Mouse (Mus musculus) kidney, embryonic 14.5 days (tissue): ENCODE data around the gene Dnhd1. TPM values are rescaled to one million over a fixed set of nuclear protein-coding genes. Genes with fewer than 3 reads are reported as not detected.
A peak's percentile ranks its signal among the peaks of the same experiment; 100 is the strongest.

Experiments
- ATAC-seq: fragments of 200-750 bp; cut with Nextera tagmentation; 2 replicates; pipeline ENCODE4 v1.8.0; 2017; ENCODE audit warnings: moderate number of reproducible peaks, mild to moderate bottlenecking, moderate TSS enrichment, moderate library complexity; ENCODE audit not compliant: low FRiP score, low TSS enrichment
- H3K27ac ChIP-seq: fragments of 300-500 bp; sonication (generic); 2 replicates; pipeline ENCODE4 v1.5.1; 2014; ENCODE audit warnings: low read depth, mild to moderate bottlenecking, low read length, moderate library complexity, mixed read lengths
- H3K27me3 ChIP-seq: fragments of 300-500 bp; sonication (generic); 2 replicates; pipeline ENCODE4 v1.6.1; 2014; ENCODE audit warnings: mild to moderate bottlenecking, low read length; ENCODE audit not compliant: control insufficient read depth, insufficient read depth
- H3K36me3 ChIP-seq: fragments of 300-500 bp; sonication (generic); 2 replicates; pipeline ENCODE4 v1.6.1; 2014; ENCODE audit warnings: low read length, mixed read lengths; ENCODE audit not compliant: control insufficient read depth, insufficient read depth
- H3K4me1 ChIP-seq: fragments of 300-500 bp; sonication (generic); 2 replicates; pipeline ENCODE4 v1.6.1; 2014; ENCODE audit warnings: low read length, mixed read lengths; ENCODE audit not compliant: control insufficient read depth, insufficient read depth
- H3K4me2 ChIP-seq: fragments of 300-500 bp; sonication (generic); replicated peaks from 2 replicates; pipeline ENCODE4 v1.6.1; 2014; ENCODE audit warnings: low read depth, mild to moderate bottlenecking, low read length
- H3K4me3 ChIP-seq: fragments of 300-500 bp; sonication (generic); 2 replicates; pipeline ENCODE4 v1.5.1; 2014; ENCODE audit warnings: mild to moderate bottlenecking, low read length
- H3K9ac ChIP-seq: fragments of 300-500 bp; sonication (generic); 2 replicates; pipeline ENCODE4 v1.6.1; 2014; ENCODE audit warnings: low read depth, mild to moderate bottlenecking, low read length, moderate library complexity
- H3K9me3 ChIP-seq: fragments of 300-500 bp; sonication (generic); 2 replicates; pipeline ENCODE4 v1.6.1; 2016; ENCODE audit warnings: low read length; ENCODE audit not compliant: control insufficient read depth
- WGBS: fragments of 180-500 bp; shearing (Covaris S2); extraction: QIAGEN DNeasy Blood & Tissue Kit; methylation state at CpG from one replicate; pipeline ENCODE4 v1.1.7; 2014; 5-methylcytosine and 5-hydroxymethylcytosine counted together
- polyA plus RNA-seq: library from polyadenylated mRNA; unstranded; fragments of >200 nt; fragmentation: Nextera tagmentation; extraction: Ambion mirVana; gene quantifications from 2 replicates; pipeline ENCODE4 v1.2.1, GENCODE M21; 2014

The Dnhd1 gene
- polyA plus RNA-seq, 1 experiment from 2014 or later: 1.3 TPM

GRCm38 (mm10) chr7:105621053-105621452, 29.6 kb upstream of the Dnhd1 start:
- H3K27ac ChIP-seq: no peak overlapping the region

DNA sequence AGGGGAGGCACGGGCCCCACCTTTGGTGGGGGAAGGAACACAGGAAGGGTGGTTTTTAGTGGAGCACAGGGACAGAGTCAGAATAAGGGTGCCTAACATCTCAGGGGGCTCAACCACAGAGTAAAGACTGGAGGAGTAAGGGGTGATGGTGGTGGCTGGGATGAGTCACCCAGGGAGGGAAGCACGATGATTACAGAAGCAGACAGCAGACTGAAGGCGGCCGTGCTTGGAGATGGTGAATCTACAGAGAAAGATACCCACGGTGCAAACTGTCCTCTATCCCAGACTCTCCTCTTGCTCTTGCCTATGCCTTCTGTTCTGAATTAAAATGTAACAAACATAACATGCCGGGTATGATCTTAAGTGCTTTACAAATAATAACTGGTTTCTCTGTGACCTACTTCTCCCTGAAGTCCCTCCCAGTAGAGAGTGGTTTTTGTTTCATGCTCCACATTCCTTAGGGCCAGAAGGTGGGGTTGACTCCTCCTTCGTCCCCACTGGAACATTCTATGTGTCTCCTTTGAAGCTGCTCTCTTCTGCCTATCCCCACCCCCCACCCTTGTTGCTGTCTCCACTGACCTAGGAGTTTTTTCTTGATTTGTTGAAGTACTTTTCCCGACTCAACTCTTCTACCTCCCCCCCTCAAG, 28.9 kb upstream of the Dnhd1 start:
- Histone ChIP-seq H3K27me3 (no peaks in the 10 kb centered on the region), H3K4me1 (no peaks in the 10 kb centered on the region), H3K9me3 (no peaks in the 10 kb centered on the region), H3K27ac (no peak overlapping the region), H3K9ac (no peak overlapping the region), H3K4me3 (no peak overlapping the region), H3K36me3 (peaks cover 49% of the 10 kb centered on the region), H3K4me2 (no peak overlapping the region)
- 80% methylated on average over 8 of the region's 8 CpGs for WGBS
- no peak for ATAC-seq

More at GRCm38 (mm10) chr7:105621053-105621452, 29.6 kb upstream of the Dnhd1 start:
- no peak for ATAC-seq
- peaks cover 56% of the 10 kb centered on the region for H3K36me3 ChIP-seq
- no peaks in the 10 kb centered on the region for H3K27me3 ChIP-seq
- WGBS: 77% methylated on average over 4 of the region's 4 CpGs
- no peak overlapping the region for H3K4me2 ChIP-seq
- no peak overlapping the region for H3K4me3 ChIP-seq
- no peak overlapping the region for H3K9ac ChIP-seq
- no peaks in the 10 kb centered on the region for H3K4me1 ChIP-seq
- no peaks in the 10 kb centered on the region for H3K9me3 ChIP-seq

DNA sequence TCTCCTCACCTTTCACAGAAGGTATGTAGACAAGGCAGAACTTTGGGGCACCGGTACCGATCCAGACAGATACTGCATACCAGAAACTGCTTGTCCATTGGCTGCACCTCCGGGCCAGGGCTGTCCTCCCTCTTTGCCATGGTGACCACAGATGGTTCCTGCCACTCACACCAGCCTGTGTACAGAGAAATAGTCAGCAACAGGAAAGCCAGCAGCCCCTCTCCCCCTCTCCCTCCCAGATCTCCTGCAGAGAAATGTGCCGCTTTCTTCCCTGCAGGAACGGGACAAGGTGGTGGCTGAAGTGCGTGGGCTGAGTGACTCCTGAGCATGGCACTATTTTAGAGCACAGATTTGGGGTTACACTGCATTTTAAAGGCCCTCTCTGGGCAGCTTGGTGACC, 25.2 kb upstream of the Dnhd1 start:
- H3K4me2 ChIP-seq: no peak overlapping the region
- H3K36me3 ChIP-seq: peaks cover 25% of the 10 kb centered on the region

GRCm38 (mm10) chr7:105628633-105629032, 22.0 kb upstream of the Dnhd1 start:
- WGBS: 26% methylated on average over 3 of the region's 3 CpGs
- no peak overlapping the region for H3K4me2 ChIP-seq
- no peak overlapping the region for H3K9ac ChIP-seq
- H3K36me3 ChIP-seq: peaks cover 14% of the 10 kb centered on the region
- no peak for ATAC-seq
- H3K4me3 ChIP-seq: no peak overlapping the region
- H3K9me3 ChIP-seq: no peaks in the 10 kb centered on the region
- H3K27ac ChIP-seq: peak overlapping the region; percentile 38; the same call in 1 of the 2 replicates
- no peaks in the 10 kb centered on the region for H3K27me3 ChIP-seq
- H3K4me1 ChIP-seq: no peaks in the 10 kb centered on the region

More for the DNA sequence above, 25.2 kb upstream of the Dnhd1 start:
- H3K27me3 ChIP-seq: no peaks in the 10 kb centered on the region
- no peak overlapping the region for H3K9ac ChIP-seq
- no peaks in the 10 kb centered on the region for H3K9me3 ChIP-seq
- no peak overlapping the region for H3K4me3 ChIP-seq
- ATAC-seq: no peak
- no peak overlapping the region for H3K27ac ChIP-seq
- no peaks in the 10 kb centered on the region for H3K4me1 ChIP-seq
- WGBS: 81% methylated on average over 6 of the region's 6 CpGs

- Histone ChIP-seq H3K4me2 (peak overlapping the region; percentile 77), H3K4me3 (peak overlapping the region; percentile 81), H3K9ac (peak overlapping the region; percentile 77), H3K9me3 (no peaks in the 10 kb centered on the region), H3K27ac (no peak overlapping the region), H3K4me1 (0 out of 2 replicates have a peak, but pooled peaks cover 3% of the 10 kb centered on the region), H3K36me3 (peaks cover 19% of the 10 kb centered on the region), H3K27me3 (no peaks in the 10 kb centered on the region)
- no peak for ATAC-seq
- 17% methylated on average over 4 of the region's 4 CpGs for WGBS
These were observed 18.1 kb upstream of the Dnhd1 start for GRCm38 (mm10) chr7:105632551-105632972.

DNA sequence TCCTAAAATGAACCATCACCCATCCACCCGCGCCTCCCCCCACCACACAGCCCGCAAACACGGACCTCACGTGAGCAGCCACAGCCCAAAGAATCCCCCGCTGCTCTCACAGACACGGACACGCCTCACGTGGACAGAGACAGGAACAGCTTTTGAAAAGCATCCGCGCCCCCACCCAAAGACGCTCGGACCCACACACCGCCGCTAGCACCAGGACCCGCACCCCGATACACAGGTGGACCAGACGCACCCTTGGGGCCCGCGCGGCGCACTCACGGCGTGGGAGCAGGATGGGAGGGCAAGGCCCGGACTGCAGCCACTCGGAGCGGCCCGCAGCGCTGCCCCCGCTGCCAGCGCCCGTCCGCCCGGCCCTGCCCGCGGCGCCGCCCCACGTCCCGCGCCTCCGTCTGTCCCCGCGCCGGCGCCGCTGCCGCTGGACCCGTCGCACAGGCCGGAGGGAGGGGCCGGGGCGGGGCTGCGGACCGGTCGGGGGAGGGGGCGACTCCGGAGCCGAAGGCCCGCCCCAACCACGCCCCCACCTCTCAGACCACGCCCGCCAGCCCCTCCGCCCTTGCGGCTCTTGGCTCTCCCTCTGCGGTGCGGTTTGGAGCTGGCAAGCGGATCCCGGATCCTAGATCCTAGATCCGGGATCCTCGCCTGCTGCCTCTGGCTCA, 17.4 kb upstream of the Dnhd1 start, which contains the start of gene Trim3:
Trim3 (minus strand) TSS at position 445 of the 674 bp plus-strand sequence.
- peak within 1 kb of the TSS; percentile 26; the same call in 1 of the 2 replicates for H3K27ac ChIP-seq
- under 1% methylated on average over 62 of the region's 71 CpGs for WGBS

GRCm38 (mm10) chr7:105633801-105634135, 16.9 kb upstream of the Dnhd1 start:
- Histone ChIP-seq H3K9ac (peak overlapping the region; percentile 77), H3K27ac (peak overlapping the region; percentile 26; the same call in 1 of the 2 replicates)
- ATAC-seq: no peak

More for the DNA sequence above, 17.4 kb upstream of the Dnhd1 start, which contains the start of gene Trim3:
- peak within 1 kb of the TSS; percentile 77 for H3K4me2 ChIP-seq
- H3K36me3 ChIP-seq: peaks cover 26% of the 10 kb centered on the region
- H3K4me1 ChIP-seq: 0 out of 2 replicates have a peak, but pooled peaks cover 3% of the 10 kb centered on the region
- H3K27me3 ChIP-seq: no peaks in the 10 kb centered on the region
- peak within 1 kb of the TSS; percentile 77 for H3K9ac ChIP-seq
- H3K9me3 ChIP-seq: no peaks in the 10 kb centered on the region
- peak; percentile 95 for ATAC-seq
- H3K4me3 ChIP-seq: peak within 1 kb of the TSS; percentile 81

GRCm38 (mm10) chr7:105634272-105634920, 16.2 kb upstream of the Dnhd1 start:
- H3K27me3 ChIP-seq: no peaks in the 10 kb centered on the region
- H3K4me2 ChIP-seq: peak overlapping the region; percentile 77
- H3K27ac ChIP-seq: 0 out of 2 replicates have a peak overlapping the region, but pooled peaks have one; percentile 26
- H3K4me3 ChIP-seq: peak overlapping the region; percentile 81
- ATAC-seq: no peak
- H3K4me1 ChIP-seq: peaks cover 8% of the 10 kb centered on the region; the same call in 1 of the 2 replicates
- H3K36me3 ChIP-seq: peaks cover 33% of the 10 kb centered on the region
- no peak overlapping the region for H3K9ac ChIP-seq
- 60% methylated on average over 9 of the region's 9 CpGs for WGBS
- H3K9me3 ChIP-seq: no peaks in the 10 kb centered on the region

More at GRCm38 (mm10) chr7:105633801-105634135, 16.9 kb upstream of the Dnhd1 start:
- Histone ChIP-seq H3K36me3 (peaks cover 31% of the 10 kb centered on the region), H3K4me1 (0 out of 2 replicates have a peak, but pooled peaks cover 3% of the 10 kb centered on the region), H3K9me3 (no peaks in the 10 kb centered on the region), H3K4me2 (peak overlapping the region; percentile 77), H3K4me3 (peak overlapping the region; percentile 81), H3K27me3 (no peaks in the 10 kb centered on the region)
- WGBS: 3% methylated on average over 10 of the region's 10 CpGs
